Mouse (Mus musculus): Measurements from ENCODE around the gene C9orf72. TPM values are rescaled to one million over a fixed set of nuclear protein-coding genes. Genes with fewer than 3 reads are reported as not detected.

The C9orf72 gene
- polyA plus RNA-seq, 1 experiment from 2014 or later: 11.1 TPM

- H3K27me3 ChIP-seq: no peaks in the 10 kb centered on the region
- H3K36me3 ChIP-seq: 0 out of 2 replicates have a peak, but pooled peaks cover 9% of the 10 kb centered on the region
- no peaks in the 10 kb centered on the region for H3K4me1 ChIP-seq
- no peak overlapping the region for H3K27ac ChIP-seq
- H3K9ac ChIP-seq: no peak overlapping the region
- H3K4me2 ChIP-seq (replicated peaks): no peak overlapping the region
- H3K9me3 ChIP-seq: no peaks in the 10 kb centered on the region
- no peak for ATAC-seq (ENCODE audit: low FRiP score, low read depth)
- no peak overlapping the region for H3K4me3 ChIP-seq
- 69% methylated on average over 4 of the region's 4 CpGs for WGBS
Measured at GRCm38 (mm10) chr4:35221903-35222302, 4.1 kb downstream of the C9orf72 start.

- Histone ChIP-seq H3K36me3 (peaks cover 13% of the 10 kb centered on the region), H3K4me2 (replicated peaks) (no peak overlapping the region), H3K27me3 (no peaks in the 10 kb centered on the region), H3K4me1 (no peaks in the 10 kb centered on the region), H3K9ac (no peak overlapping the region), H3K4me3 (no peak overlapping the region), H3K27ac (no peak overlapping the region), H3K9me3 (no peaks in the 10 kb centered on the region)
- 28% methylated on average over 2 of the region's 2 CpGs for WGBS
- ATAC-seq (ENCODE audit: low FRiP score, low read depth): no peak
Measured at GRCm38 (mm10) chr4:35221131-35221530, 4.8 kb downstream of the C9orf72 start.

- no peak overlapping the region for H3K9ac ChIP-seq
- no peak for ATAC-seq (ENCODE audit: low FRiP score, low read depth)
- H3K4me1 ChIP-seq: no peaks in the 10 kb centered on the region
- H3K4me2 ChIP-seq (replicated peaks): no peak overlapping the region
- WGBS: 83% methylated on average over 6 of the region's 6 CpGs
- H3K27ac ChIP-seq: no peak overlapping the region
- H3K4me3 ChIP-seq: no peak overlapping the region
- H3K27me3 ChIP-seq: no peaks in the 10 kb centered on the region
- peaks cover 22% of the 10 kb centered on the region for H3K36me3 ChIP-seq
- no peaks in the 10 kb centered on the region for H3K9me3 ChIP-seq
Measured at GRCm38 (mm10) chr4:35220108-35220731, 5.8 kb downstream of the C9orf72 start.

GRCm38 (mm10) chr4:35204659-35205058, 21.3 kb downstream of the C9orf72 start:
- no peak overlapping the region for H3K27ac ChIP-seq
- ATAC-seq (ENCODE audit: low FRiP score, low read depth): no peak
- no peaks in the 10 kb centered on the region for H3K9me3 ChIP-seq
- no peak overlapping the region for H3K9ac ChIP-seq
- no peaks in the 10 kb centered on the region for H3K27me3 ChIP-seq
- H3K4me3 ChIP-seq: no peak overlapping the region
- no peaks in the 10 kb centered on the region for H3K4me1 ChIP-seq
- H3K36me3 ChIP-seq: peaks cover 52% of the 10 kb centered on the region
- WGBS: 54% methylated on average over 7 of the region's 7 CpGs
- no peak overlapping the region for H3K4me2 ChIP-seq (replicated peaks)

- Histone ChIP-seq H3K27ac (no peak overlapping the region), H3K4me3 (no peak overlapping the region), H3K4me2 (replicated peaks) (no peak overlapping the region), H3K9ac (no peak overlapping the region), H3K9me3 (no peaks in the 10 kb centered on the region), H3K27me3 (no peaks in the 10 kb centered on the region), H3K36me3 (peaks cover 58% of the 10 kb centered on the region), H3K4me1 (no peaks in the 10 kb centered on the region)
- no peak for ATAC-seq (ENCODE audit: low FRiP score, low read depth)
- 82% methylated on average over 2 of the region's 2 CpGs for WGBS
Measured at GRCm38 (mm10) chr4:35203724-35204123, 22.3 kb downstream of the C9orf72 start.

GRCm38 (mm10) chr4:35201700-35202099, 24.3 kb downstream of the C9orf72 start:
- Histone ChIP-seq H3K4me1 (no peaks in the 10 kb centered on the region), H3K9ac (no peak overlapping the region), H3K27me3 (no peaks in the 10 kb centered on the region), H3K4me3 (no peak overlapping the region), H3K9me3 (no peaks in the 10 kb centered on the region), H3K36me3 (peaks cover 64% of the 10 kb centered on the region), H3K4me2 (replicated peaks) (no peak overlapping the region), H3K27ac (no peak overlapping the region)
- WGBS: 94% methylated on average over 5 of the region's 5 CpGs
- ATAC-seq (ENCODE audit: low FRiP score, low read depth): no peak

- ATAC-seq (ENCODE audit: low FRiP score, low read depth): no peak
- no peak overlapping the region for H3K4me2 ChIP-seq (replicated peaks)
- H3K9me3 ChIP-seq: no peaks in the 10 kb centered on the region
Measured at GRCm38 (mm10) chr4:35192725-35193124, 33.2 kb downstream of the C9orf72 start.

GRCm38 (mm10) chr4:35189794-35190193, 36.2 kb downstream of the C9orf72 start:
- no peak for ATAC-seq (ENCODE audit: low FRiP score, low read depth)
- H3K36me3 ChIP-seq: peaks cover 11% of the 10 kb centered on the region; the same call in 1 of the 2 replicates
- H3K4me3 ChIP-seq: no peak overlapping the region
- no peaks in the 10 kb centered on the region for H3K27me3 ChIP-seq
- WGBS: 70% methylated on average over 5 of the region's 5 CpGs
- H3K9me3 ChIP-seq: no peaks in the 10 kb centered on the region
- H3K4me1 ChIP-seq: no peaks in the 10 kb centered on the region
- no peak overlapping the region for H3K27ac ChIP-seq
- H3K4me2 ChIP-seq (replicated peaks): no peak overlapping the region
- H3K9ac ChIP-seq: no peak overlapping the region

More at GRCm38 (mm10) chr4:35192725-35193124, 33.2 kb downstream of the C9orf72 start:
- H3K4me3 ChIP-seq: no peak overlapping the region
- 53% methylated on average over 7 of the region's 7 CpGs for WGBS
- no peak overlapping the region for H3K27ac ChIP-seq
- H3K27me3 ChIP-seq: no peaks in the 10 kb centered on the region
- no peaks in the 10 kb centered on the region for H3K4me1 ChIP-seq
- peaks cover 19% of the 10 kb centered on the region for H3K36me3 ChIP-seq
- H3K9ac ChIP-seq: no peak overlapping the region

- peaks cover 8% of the 10 kb centered on the region; the same call in 1 of the 2 replicates for H3K36me3 ChIP-seq
- H3K27me3 ChIP-seq: no peaks in the 10 kb centered on the region
- WGBS: 87% methylated on average over 8 of the region's 8 CpGs
- H3K4me2 ChIP-seq (replicated peaks): no peak overlapping the region
- ATAC-seq (ENCODE audit: low FRiP score, low read depth): no peak
- H3K9ac ChIP-seq: no peak overlapping the region
- H3K4me3 ChIP-seq: no peak overlapping the region
- no peak overlapping the region for H3K27ac ChIP-seq
- no peaks in the 10 kb centered on the region for H3K9me3 ChIP-seq
- no peaks in the 10 kb centered on the region for H3K4me1 ChIP-seq
Measured at GRCm38 (mm10) chr4:35187617-35188326, 38.2 kb downstream of the C9orf72 start.

GRCm38 (mm10) chr4:35177926-35178645, 47.9 kb downstream of the C9orf72 start:
- no peak for ATAC-seq (ENCODE audit: low FRiP score, low read depth)
- no peak overlapping the region for H3K9ac ChIP-seq
- no peaks in the 10 kb centered on the region for H3K27me3 ChIP-seq
- 69% methylated on average over 12 of the region's 12 CpGs for WGBS
- no peaks in the 10 kb centered on the region for H3K36me3 ChIP-seq
- H3K9me3 ChIP-seq: no peaks in the 10 kb centered on the region
- H3K27ac ChIP-seq: no peak overlapping the region
- H3K4me3 ChIP-seq: no peak overlapping the region
- H3K4me2 ChIP-seq (replicated peaks): no peak overlapping the region
- peaks cover 12% of the 10 kb centered on the region; the same call in 1 of the 2 replicates for H3K4me1 ChIP-seq

- no peak overlapping the region for H3K27ac ChIP-seq
- H3K9ac ChIP-seq: no peak overlapping the region
- no peaks in the 10 kb centered on the region for H3K27me3 ChIP-seq
- 79% methylated on average over 2 of the region's 2 CpGs for WGBS
- peaks cover 12% of the 10 kb centered on the region; the same call in 1 of the 2 replicates for H3K4me1 ChIP-seq
- H3K9me3 ChIP-seq: no peaks in the 10 kb centered on the region
- H3K4me2 ChIP-seq (replicated peaks): no peak overlapping the region
- H3K36me3 ChIP-seq: no peaks in the 10 kb centered on the region
- no peak overlapping the region for H3K4me3 ChIP-seq
- no peak for ATAC-seq (ENCODE audit: low FRiP score, low read depth)
Measured at GRCm38 (mm10) chr4:35175566-35175965, 50.4 kb downstream of the C9orf72 start.

- no peaks in the 10 kb centered on the region for H3K9me3 ChIP-seq
Measured at GRCm38 (mm10) chr4:35173551-35173950, 52.4 kb downstream of the C9orf72 start.

More at GRCm38 (mm10) chr4:35173551-35173950, 52.4 kb downstream of the C9orf72 start:
- Histone ChIP-seq H3K36me3 (no peaks in the 10 kb centered on the region), H3K4me3 (no peak overlapping the region), H3K4me1 (peaks cover 12% of the 10 kb centered on the region; the same call in 1 of the 2 replicates), H3K9ac (no peak overlapping the region), H3K27me3 (no peaks in the 10 kb centered on the region), H3K27ac (no peak overlapping the region), H3K4me2 (replicated peaks) (no peak overlapping the region)
- 60% methylated on average over 1 of the region's 1 CpGs for WGBS
- no peak for ATAC-seq (ENCODE audit: low FRiP score, low read depth)

Measured in limb, embryonic 13.5 days (tissue).